Mouse (Mus musculus) adrenal gland, postnatal 10 days (tissue): ENCODE results near the gene Olfr414. TPM values are rescaled to one million over a fixed set of nuclear protein-coding genes. Genes with fewer than 3 reads are reported as not detected.

Source experiments
- DNase-seq: peaks from one replicate; pipeline ENCODE4 v3.0.0; 2021; ENCODE audit warnings: mixed read lengths
- long read RNA-seq, 2 experiments: library from polyadenylated mRNA; stranded (forward); transcript quantifications; one replicate each; pipeline ENCODE4 v2.0.0; 2021
- total RNA-seq, 2 experiments: library from RNA; stranded (reverse); gene quantifications; 2 replicates each; pipeline ENCODE4 v1.2.3; 2021

The Olfr414 gene
- not detected for total RNA-seq
- long read RNA-seq, experiment 1: 0 reads
- long read RNA-seq, experiment 2: 0 reads

DNA sequence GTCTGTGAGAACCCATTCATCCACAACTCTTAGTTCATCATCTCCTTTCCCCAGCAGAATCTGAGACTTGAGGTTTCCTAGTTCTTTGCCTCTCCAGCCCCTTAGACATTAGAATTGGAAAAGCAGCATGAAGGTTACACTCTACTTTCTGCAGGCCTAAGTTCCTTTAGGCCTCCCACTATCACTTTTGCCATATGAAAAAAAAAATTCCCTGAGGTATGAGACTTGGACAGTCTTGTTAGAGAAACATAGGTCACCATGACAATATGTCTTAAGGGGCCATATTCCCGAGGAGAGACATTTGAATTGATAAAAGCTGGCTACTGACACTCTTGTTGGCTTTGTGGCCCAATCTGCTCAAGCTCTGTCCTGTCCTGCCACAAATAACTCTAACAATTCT is at the start of gene Olfr414:
Gene Olfr414, plus strand, starts transcription at position 301 of the 400 bp plus-strand sequence.
- DNase-seq: no peak

- DNase-seq: no peak
Observed at GRCm38 (mm10) chr1:174390746-174391145, 33.1 kb upstream of the Olfr414 start, which contains the start of gene Olfr248. TSS of gene Olfr248 (plus strand) at chr1:174391046.

- DNase-seq: no peak
Observed at GRCm38 (mm10) chr1:174422959-174423358, 905 bp upstream of the Olfr414 start.

DNA sequence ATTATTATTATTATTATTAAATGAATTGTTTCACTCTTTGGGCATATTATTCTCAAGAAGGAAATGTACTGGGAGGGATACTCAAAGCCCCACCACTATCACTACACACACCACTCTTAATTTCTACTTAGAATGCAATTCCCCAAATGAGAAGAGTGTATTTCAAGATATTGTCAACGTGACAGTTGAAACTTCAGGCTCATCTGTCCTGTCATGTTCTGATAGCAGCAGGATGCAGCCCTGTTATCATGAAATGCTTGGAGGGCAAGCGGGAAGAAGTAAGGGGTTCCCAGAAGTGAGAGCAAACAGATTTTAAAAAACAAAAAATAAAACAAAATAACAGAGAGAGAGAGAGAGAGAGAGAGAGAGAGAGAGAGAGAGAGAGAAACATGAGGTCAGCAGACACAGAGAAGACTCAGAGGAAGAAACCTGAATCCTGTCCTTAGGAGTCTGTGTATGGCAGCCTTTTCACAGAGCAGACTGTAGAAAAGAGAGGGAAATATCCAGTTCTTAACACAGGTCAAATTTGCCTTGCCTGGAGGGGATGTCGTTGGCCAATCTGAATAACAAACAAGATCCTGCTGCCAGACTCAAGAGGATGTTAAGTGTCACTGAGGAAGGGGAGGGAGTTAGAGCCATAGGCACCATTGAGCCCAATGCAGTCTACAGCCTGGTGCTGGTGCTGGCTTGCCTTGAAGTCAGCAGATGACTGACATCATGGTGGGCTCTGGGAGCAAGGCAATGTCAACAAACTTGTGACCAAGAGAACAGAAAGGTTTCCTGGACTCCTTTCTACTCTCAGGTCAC is 2.5 kb downstream of the Olfr414 start:
- no peak for DNase-seq

GRCm38 (mm10) chr1:174427402-174427801 is 3.5 kb downstream of the Olfr414 start:
- no peak for DNase-seq

GRCm38 (mm10) chr1:174428407-174428806 is 4.5 kb downstream of the Olfr414 start:
- no peak for DNase-seq

DNA sequence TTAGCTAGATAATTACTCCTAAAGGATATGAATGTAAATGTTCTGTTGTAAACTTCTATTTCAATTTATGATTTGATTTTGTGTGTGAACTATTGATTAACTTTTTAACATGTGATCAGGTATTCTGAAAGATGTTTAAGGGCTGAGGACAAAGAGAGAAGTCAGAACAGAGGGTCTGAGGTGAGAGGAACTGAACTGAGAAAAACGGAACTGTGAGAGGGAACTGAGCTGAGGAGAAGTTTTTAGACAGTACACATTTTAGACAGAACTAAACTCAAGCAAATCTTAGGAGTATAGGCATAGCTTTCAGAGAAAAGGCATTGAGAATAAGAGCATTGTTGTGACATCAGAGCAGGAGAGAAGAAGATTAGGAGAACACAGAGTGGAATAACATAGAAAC is 10.3 kb downstream of the Olfr414 start:
- DNase-seq: no peak

DNA sequence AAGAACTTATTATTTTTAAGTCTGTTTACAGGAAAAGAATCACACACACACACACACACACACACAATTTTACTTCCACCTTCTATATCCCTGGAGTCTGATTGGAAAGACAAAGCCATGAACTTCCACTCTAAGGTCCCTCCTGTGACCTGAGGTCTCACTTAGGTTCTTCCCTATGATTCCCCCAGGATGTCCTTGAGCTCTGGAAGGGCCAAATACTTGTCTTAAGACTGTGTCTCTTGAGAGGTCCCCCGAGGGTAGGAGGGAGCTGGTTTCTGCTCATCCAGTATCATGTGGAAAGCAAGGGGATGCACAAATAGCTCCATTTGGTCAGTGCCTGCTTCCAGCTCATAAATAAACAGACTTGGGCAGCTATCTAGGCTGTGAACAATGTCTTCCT is 17.9 kb downstream of the Olfr414 start, which contains the start of gene Olfr220:
Gene Olfr220, plus strand, starts transcription at position 301 of the 400 bp plus-strand sequence.
- DNase-seq: no peak

DNA sequence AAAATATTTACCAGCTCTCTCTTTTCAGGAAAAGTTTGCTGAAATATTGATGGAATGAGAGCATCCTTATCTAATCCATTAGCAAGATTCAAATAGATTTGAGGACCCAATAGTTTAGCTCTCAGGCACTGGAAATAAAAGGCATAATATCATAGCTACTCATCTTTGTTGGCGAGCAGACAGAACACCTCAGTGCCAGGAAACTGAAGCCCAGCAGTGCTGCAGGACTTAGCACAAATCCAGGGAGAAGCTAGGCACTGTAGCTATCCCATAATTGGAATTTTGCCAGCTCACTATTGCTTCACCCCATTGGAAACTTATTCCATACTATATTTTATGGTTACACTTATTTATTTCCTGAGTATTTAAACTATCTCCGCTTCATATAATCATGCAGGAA is 31.2 kb downstream of the Olfr414 start:
- no peak for DNase-seq

DNA sequence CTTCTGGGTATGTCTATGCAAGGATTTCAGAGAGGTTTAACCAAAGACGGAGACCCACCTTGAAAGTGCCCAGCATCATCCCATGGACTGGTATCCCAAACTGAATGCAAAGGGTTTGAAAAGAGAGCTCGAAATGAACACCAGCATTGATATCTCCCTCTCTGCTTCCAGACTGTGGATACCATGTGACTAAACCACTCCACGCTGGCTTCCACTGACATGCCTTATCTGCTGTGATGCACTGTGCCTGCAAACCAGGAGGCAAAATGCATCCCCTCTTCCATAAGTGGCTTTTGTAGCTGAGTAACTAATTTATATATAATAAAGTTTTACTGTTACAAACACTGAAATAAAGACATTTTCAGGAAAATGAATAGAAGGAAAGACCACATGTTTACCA is 41.5 kb downstream of the Olfr414 start:
- DNase-seq: no peak

DNA sequence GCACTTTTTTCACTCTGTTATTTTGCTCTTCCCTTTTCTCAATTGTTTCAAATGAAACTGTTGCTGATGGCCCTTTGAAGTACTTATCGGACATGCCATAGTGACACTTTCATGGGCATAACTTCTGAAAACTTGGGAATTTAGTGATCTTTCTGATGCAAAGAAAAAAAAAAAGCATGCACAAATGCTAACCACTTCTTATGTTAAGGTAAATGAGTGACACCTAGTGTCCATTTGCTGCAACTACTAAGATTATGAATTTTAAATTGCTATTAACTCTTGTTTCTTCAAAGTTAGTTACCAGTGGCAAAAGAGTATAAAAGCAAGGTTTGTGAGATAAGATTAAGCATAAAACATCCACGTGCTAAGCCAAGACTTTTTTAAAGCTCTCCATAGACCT is 42.4 kb downstream of the Olfr414 start:
- DNase-seq: no peak

- DNase-seq: peak; percentile 50
Observed at GRCm38 (mm10) chr1:174469736-174470135, 45.9 kb downstream of the Olfr414 start.

DNA sequence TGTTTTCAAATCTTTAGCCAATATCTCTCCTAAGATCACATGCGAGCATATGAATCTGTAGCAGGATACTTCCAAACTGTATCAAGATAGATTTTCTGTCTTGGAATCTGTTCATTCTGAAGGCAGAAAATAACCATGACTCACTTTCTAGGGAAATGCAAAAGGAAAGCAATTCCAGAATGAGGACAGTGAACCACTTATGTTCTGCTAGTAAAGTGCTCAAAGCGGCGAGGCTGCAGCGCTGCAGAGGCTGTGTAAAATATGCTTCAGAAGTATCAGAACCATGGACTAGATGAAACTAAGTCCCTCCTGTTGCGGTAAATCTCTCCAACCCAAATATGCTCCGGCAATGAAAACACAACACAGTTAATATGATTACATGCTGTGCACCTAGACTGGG is 58.7 kb downstream of the Olfr414 start:
- DNase-seq: no peak

Other genes with a start within 250 kb of the Olfr414 start
- not detected for gene Olfr419, start 172.0 kb upstream of the Olfr414 start, total RNA-seq
- not detected for gene Mptx1, start 93.5 kb upstream of the Olfr414 start, total RNA-seq
- gene Olfr417, start 58.9 kb upstream of the Olfr414 start, total RNA-seq: not detected
- not detected for gene Olfr248, start 33.0 kb upstream of the Olfr414 start, total RNA-seq
- gene Olfr220, start 18.0 kb downstream of the Olfr414 start, total RNA-seq: not detected
- gene Fmn2, start 77.8 kb downstream of the Olfr414 start, total RNA-seq: 1 to 10 TPM; 2.4 to 2.5 TPM